Mouse (Mus musculus) heart, adult 2 months (tissue): ENCODE results near the gene Fxn.

Experiments used
- CTCF ChIP-seq: fragments of 200-600 bp; IDR thresholded peaks from 2 replicates; pipeline ENCODE4 v1.8.1; 2022; ENCODE audit warnings: antibody characterized with exemption, mild to moderate bottlenecking, moderate library complexity
- EP300 ChIP-seq: fragments of 200-500 bp; IDR thresholded peaks from 2 replicates; pipeline ENCODE4 v1.6.1; 2011; ENCODE audit warnings: low read depth, low read length, control low read depth; ENCODE audit not compliant: insufficient read depth
- POLR2A ChIP-seq: fragments of 200-500 bp; IDR thresholded peaks from 2 replicates; pipeline ENCODE4 v1.6.1; 2011; ENCODE audit warnings: mild to moderate bottlenecking, low read depth, low read length, control low read depth; ENCODE audit not compliant: insufficient read depth

- no peak for TF ChIP-seq POLR2A
- no peak for TF ChIP-seq CTCF
- TF ChIP-seq EP300: no peak
Measured at GRCm38 (mm10) chr19:24225305-24225696, 55.1 kb downstream of the Fxn start.
